Mouse (Mus musculus): Measurements from ENCODE around the gene Pmel.

GRCm38 (mm10) chr10:128655254-128655653 is 48.7 kb upstream of the Pmel start:
- TF ChIP-seq CTCF (IDR thresholded peaks at IDR 0.05; ENCODE audit: low read depth) (no peak), EP300 (IDR thresholded peaks at IDR 0.05; ENCODE audit: low read depth) (no peak)
